Mouse (Mus musculus): ENCODE data around the gene Nipal1. TPM values are rescaled to one million over a fixed set of nuclear protein-coding genes. Genes with fewer than 3 reads are reported as not detected.

Gene Nipal1
- total RNA-seq (2023): not detected

GRCm38 (mm10) chr5:72647418-72647907, at the start of gene Nipal1:
Nipal1 (plus strand) TSS chr5:72647795.

GRCm38 (mm10) chr5:72644175-72644574, 3.4 kb upstream of the Nipal1 start, which contains the start of gene Cnga1:
Cnga1 (minus strand) TSS chr5:72644275.

Other genes starting within 250 kb of the Nipal1 start
- gene Corin, start 143.3 kb upstream of the Nipal1 start, total RNA-seq (2023): not detected
- gene Nfxl1, start 88.1 kb upstream of the Nipal1 start, total RNA-seq (2023): 10 to 100 TPM; 12.4 to 16.9 TPM
- not detected for gene Zar1, start 66.5 kb upstream of the Nipal1 start, total RNA-seq (2023)
- not detected for gene Gm5868, start 60.2 kb upstream of the Nipal1 start, total RNA-seq (2023)
- gene Cnga1, start 3.5 kb upstream of the Nipal1 start, total RNA-seq (2023): not detected
- gene Txk, start 105.0 kb downstream of the Nipal1 start, total RNA-seq (2023): 1 to 10 TPM; 4.1 to 4.3 TPM
- gene Tec, start 220.7 kb downstream of the Nipal1 start, total RNA-seq (2023): 100 to 1,000 TPM; 127 to 148 TPM

Data from B cell, adult 67 days (primary cell).